Mouse (Mus musculus) embryonic fibroblast, embryonic 13.5 days (primary cell): ENCODE measurements around the gene Itpr1.

Experiments used
- CTCF ChIP-seq: IDR thresholded peaks from 2 replicates; pipeline ENCODE4 v1.5.1; 2011; ENCODE audit warnings: mild to moderate bottlenecking, control low read depth, low read length, moderate library complexity, borderline replicate concordance; ENCODE audit not compliant: insufficient read depth
- POLR2A ChIP-seq: IDR thresholded peaks from 2 replicates; pipeline ENCODE4 v1.6.1; 2011; ENCODE audit warnings: low read depth, mild to moderate bottlenecking, control low read depth, low read length, moderate library complexity

DNA sequence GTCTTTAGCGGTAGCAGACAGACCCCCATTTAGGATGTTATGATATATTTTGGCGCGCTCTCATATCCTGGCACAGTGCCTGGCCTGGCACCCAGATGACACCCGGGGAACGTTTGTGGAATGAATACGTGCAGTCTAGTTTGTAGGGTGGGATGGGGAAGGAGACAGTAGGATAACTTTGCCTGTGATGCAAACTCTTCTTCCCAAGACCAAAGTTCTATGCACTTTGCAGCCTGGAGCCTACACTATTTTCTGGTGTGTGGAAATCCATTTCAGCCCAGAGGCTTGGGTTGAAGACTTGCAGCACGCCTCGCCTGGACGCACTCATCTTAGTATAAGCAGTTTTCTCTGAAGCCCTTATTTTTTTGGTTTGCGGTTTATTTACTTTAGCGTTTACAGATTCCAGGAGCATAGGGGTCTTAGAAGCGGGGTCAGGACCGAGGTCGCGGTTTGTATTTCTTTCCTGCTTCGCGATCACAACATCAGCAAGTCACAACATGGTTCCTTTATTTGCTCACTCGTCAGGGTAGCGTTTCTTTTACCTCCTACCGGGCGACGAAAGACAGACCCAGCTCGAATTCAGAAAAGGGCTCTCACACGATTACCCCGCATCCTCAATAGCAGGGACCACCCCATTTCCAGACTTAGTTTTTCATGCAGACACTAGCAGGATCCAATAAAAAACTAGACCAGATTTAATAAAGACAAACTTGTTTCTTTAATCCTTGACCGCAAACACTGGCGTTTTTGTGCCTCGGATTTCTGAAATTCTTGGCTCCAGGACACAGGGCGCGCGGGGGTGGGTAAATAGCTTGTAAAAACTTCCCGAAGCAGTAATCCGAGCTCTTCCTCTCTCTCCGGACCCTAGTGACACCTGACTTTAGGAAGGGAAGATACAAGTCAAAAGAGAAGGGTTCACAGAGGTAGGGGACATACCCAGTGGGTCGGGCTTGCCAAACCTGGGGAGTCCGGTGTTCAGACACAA, 708 bp upstream of the Itpr1 start:
- TF ChIP-seq POLR2A (no peak; the same call in 1 of the 2 replicates), CTCF (no peak)
